Mouse (Mus musculus): ENCODE data around the gene Swt1. TPM values are rescaled to one million over a fixed set of nuclear protein-coding genes. Genes with fewer than 3 reads are reported as not detected.

The Swt1 gene
- polyA plus RNA-seq, 1 experiment from 2014 or later = 23.5 TPM

- 60% methylated on average over 8 of the region's 8 CpGs for WGBS (ENCODE audit: insufficient replicate concordance)
- H3K4me1 ChIP-seq = peaks cover 58% of the 10 kb centered on the region
- no peak overlapping the region for H3K4me2 ChIP-seq
- no peak overlapping the region for H3K4me3 ChIP-seq
- H3K27me3 ChIP-seq (replicated peaks) = no peaks in the 10 kb centered on the region
- H3K27ac ChIP-seq = no peak overlapping the region
- no peaks in the 10 kb centered on the region for H3K9me3 ChIP-seq (replicated peaks)
- no peak for ATAC-seq
- no peak overlapping the region for H3K9ac ChIP-seq
- no peaks in the 10 kb centered on the region for H3K36me3 ChIP-seq
Observed at GRCm38 (mm10) chr1:151341321-151342044, 86.8 kb downstream of the Swt1 start.

DNA sequence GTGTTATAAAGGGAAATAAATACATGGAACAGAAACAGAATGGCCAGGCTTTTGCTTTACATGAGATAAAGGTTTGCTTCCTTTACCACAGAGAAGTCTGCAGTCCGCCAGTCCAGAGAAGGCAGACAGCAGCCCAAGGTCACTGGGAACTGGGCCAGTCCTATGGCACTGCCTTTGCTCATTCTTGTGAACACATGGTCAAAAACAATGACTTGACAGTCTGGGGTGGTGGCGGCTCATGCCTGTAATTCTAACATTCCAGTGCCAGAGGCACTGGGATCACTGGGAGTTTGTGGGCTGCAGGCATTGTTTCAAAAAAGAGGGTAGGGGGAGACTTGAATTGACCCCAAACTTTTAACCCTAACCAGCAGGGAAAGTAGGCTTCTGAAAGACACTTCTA is 89.3 kb downstream of the Swt1 start:
- Histone ChIP-seq H3K4me1 (peaks cover 51% of the 10 kb centered on the region), H3K36me3 (no peaks in the 10 kb centered on the region), H3K27ac (no peak overlapping the region), H3K4me3 (no peak overlapping the region), H3K4me2 (no peak overlapping the region), H3K9me3 (replicated peaks) (no peaks in the 10 kb centered on the region), H3K27me3 (replicated peaks) (no peaks in the 10 kb centered on the region), H3K9ac (no peak overlapping the region)
- no peak for ATAC-seq
- 47% methylated on average over 2 of the region's 2 CpGs for WGBS (ENCODE audit: insufficient replicate concordance)

DNA sequence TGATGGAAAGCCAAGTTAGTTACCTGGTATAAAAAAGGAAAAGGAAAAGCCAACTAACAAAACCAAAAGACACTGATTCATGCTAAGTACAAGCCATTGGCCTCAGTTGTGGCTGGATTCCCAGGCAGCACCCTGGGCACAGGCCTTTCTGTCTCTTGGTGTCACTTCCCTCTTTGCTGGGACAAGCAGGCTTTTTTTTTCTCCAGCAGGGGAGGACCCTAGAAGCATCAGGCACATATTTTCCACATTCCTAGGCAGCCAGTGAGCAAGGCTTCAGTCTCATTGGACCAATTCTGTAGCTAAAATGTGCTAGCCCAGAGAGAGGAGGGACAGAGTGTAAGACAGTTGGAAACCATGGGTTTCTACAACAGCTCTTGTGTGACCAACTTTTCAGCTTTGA is 90.0 kb downstream of the Swt1 start:
- peaks cover 44% of the 10 kb centered on the region for H3K4me1 ChIP-seq
- no peak overlapping the region for H3K9ac ChIP-seq
- no peak overlapping the region for H3K4me2 ChIP-seq
- H3K27me3 ChIP-seq (replicated peaks) = no peaks in the 10 kb centered on the region
- H3K9me3 ChIP-seq (replicated peaks) = no peaks in the 10 kb centered on the region
- H3K27ac ChIP-seq = no peak overlapping the region
- no peak overlapping the region for H3K4me3 ChIP-seq
- no peaks in the 10 kb centered on the region for H3K36me3 ChIP-seq
- no peak for ATAC-seq

GRCm38 (mm10) chr1:151332819-151333218 is 95.4 kb downstream of the Swt1 start:
- no peak for ATAC-seq
- peaks cover 6% of the 10 kb centered on the region for H3K4me1 ChIP-seq

DNA sequence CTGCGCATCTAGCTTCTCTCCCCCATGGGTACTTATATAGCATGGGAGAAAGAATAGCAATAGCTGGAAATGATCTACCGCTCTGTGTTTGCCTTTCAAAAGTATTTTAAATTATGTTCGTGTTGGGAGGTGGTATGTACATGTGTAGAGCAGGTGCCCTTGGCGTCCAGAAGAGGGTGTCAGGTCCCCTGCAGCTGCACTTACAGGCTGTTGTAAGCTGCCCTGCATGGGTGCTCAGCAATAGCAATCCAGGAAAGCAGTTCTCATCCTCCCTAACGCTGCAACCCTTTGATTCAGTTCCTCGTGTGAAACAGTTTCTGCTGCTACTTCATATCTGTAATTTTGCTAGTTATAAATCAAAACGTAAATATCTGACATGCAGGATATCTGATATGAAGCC is 98.7 kb downstream of the Swt1 start:
- WGBS (ENCODE audit: insufficient replicate concordance) = 70% methylated on average over 7 of the region's 7 CpGs

More at GRCm38 (mm10) chr1:151332819-151333218, 95.4 kb downstream of the Swt1 start:
- Histone ChIP-seq H3K36me3 (no peaks in the 10 kb centered on the region), H3K27ac (no peak overlapping the region), H3K9me3 (replicated peaks) (no peaks in the 10 kb centered on the region), H3K4me2 (no peak overlapping the region), H3K9ac (no peak overlapping the region), H3K27me3 (replicated peaks) (no peaks in the 10 kb centered on the region), H3K4me3 (no peak overlapping the region)
- WGBS (ENCODE audit: insufficient replicate concordance) = 80% methylated on average over 3 of the region's 3 CpGs

GRCm38 (mm10) chr1:151328341-151329097 is 99.7 kb downstream of the Swt1 start:
- ATAC-seq = no peak
- Histone ChIP-seq H3K4me3 (no peak overlapping the region), H3K27me3 (replicated peaks) (no peaks in the 10 kb centered on the region), H3K4me1 (peaks cover 7% of the 10 kb centered on the region), H3K9me3 (replicated peaks) (no peaks in the 10 kb centered on the region), H3K36me3 (no peaks in the 10 kb centered on the region), H3K9ac (no peak overlapping the region), H3K4me2 (no peak overlapping the region), H3K27ac (no peak overlapping the region)
- 76% methylated on average over 14 of the region's 14 CpGs for WGBS (ENCODE audit: insufficient replicate concordance)

More for the DNA sequence above, 98.7 kb downstream of the Swt1 start:
- no peak for ATAC-seq
- H3K9me3 ChIP-seq (replicated peaks) = no peaks in the 10 kb centered on the region
- H3K4me2 ChIP-seq = no peak overlapping the region
- peaks cover 7% of the 10 kb centered on the region for H3K4me1 ChIP-seq
- no peak overlapping the region for H3K27ac ChIP-seq
- no peaks in the 10 kb centered on the region for H3K36me3 ChIP-seq
- H3K9ac ChIP-seq = no peak overlapping the region
- H3K4me3 ChIP-seq = no peak overlapping the region
- H3K27me3 ChIP-seq (replicated peaks) = no peaks in the 10 kb centered on the region

- Histone ChIP-seq H3K4me3 (no peak overlapping the region), H3K4me1 (peaks cover 7% of the 10 kb centered on the region), H3K4me2 (no peak overlapping the region), H3K9me3 (replicated peaks) (no peaks in the 10 kb centered on the region), H3K36me3 (no peaks in the 10 kb centered on the region), H3K27me3 (replicated peaks) (no peaks in the 10 kb centered on the region), H3K27ac (no peak overlapping the region), H3K9ac (no peak overlapping the region)
- WGBS (ENCODE audit: insufficient replicate concordance) = 62% methylated on average over 1 of the region's 1 CpGs
- no peak for ATAC-seq
Observed at GRCm38 (mm10) chr1:151325328-151325727, 102.9 kb downstream of the Swt1 start.

GRCm38 (mm10) chr1:151320408-151320807 is 107.8 kb downstream of the Swt1 start:
- 28% methylated on average over 4 of the region's 4 CpGs for WGBS (ENCODE audit: insufficient replicate concordance)
- no peak overlapping the region for H3K9ac ChIP-seq

GRCm38 (mm10) chr1:151319267-151319666 is 109.0 kb downstream of the Swt1 start:
- Histone ChIP-seq H3K4me2 (no peak overlapping the region), H3K27ac (no peak overlapping the region), H3K9ac (no peak overlapping the region), H3K9me3 (replicated peaks) (no peaks in the 10 kb centered on the region), H3K4me3 (no peak overlapping the region), H3K36me3 (no peaks in the 10 kb centered on the region), H3K4me1 (no peaks in the 10 kb centered on the region), H3K27me3 (replicated peaks) (no peaks in the 10 kb centered on the region)
- ATAC-seq = no peak
- WGBS (ENCODE audit: insufficient replicate concordance) = 77% methylated on average over 7 of the region's 7 CpGs

More at GRCm38 (mm10) chr1:151320408-151320807, 107.8 kb downstream of the Swt1 start:
- Histone ChIP-seq H3K4me1 (no peaks in the 10 kb centered on the region), H3K36me3 (no peaks in the 10 kb centered on the region), H3K27me3 (replicated peaks) (no peaks in the 10 kb centered on the region), H3K27ac (no peak overlapping the region), H3K4me2 (no peak overlapping the region), H3K4me3 (no peak overlapping the region), H3K9me3 (replicated peaks) (no peaks in the 10 kb centered on the region)
- ATAC-seq = no peak

Small RNAs within 50 kb of the gene (microRNA-seq; reads per million reads assigned to microRNA genes)
- gene Mir7682 = 1.8 reads per million

Other genes starting within 250 kb of the Swt1 start
- gene Gm47985, start 245.9 kb downstream of the Swt1 start, polyA plus RNA-seq (2016; fragmentation: Nextera tagmentation; extraction: Ambion mirVana) = 3.7 and 4.1 TPM in 2 replicates
- gene Gm8947, start 236.1 kb downstream of the Swt1 start, polyA plus RNA-seq (2016; fragmentation: Nextera tagmentation; extraction: Ambion mirVana) = 1.2 and 1.7 TPM in 2 replicates
- 0.85 and 1.1 TPM in 2 replicates for gene Gm47995, start 230.0 kb downstream of the Swt1 start, polyA plus RNA-seq (2016; fragmentation: Nextera tagmentation; extraction: Ambion mirVana)
- 1.3 and 1.6 TPM in 2 replicates for gene 3110040M04Rik, start 224.3 kb downstream of the Swt1 start, polyA plus RNA-seq (2016; fragmentation: Nextera tagmentation; extraction: Ambion mirVana)
- 0.35 and 0.83 TPM in 2 replicates for gene Gm47996, start 218.3 kb downstream of the Swt1 start, polyA plus RNA-seq (2016; fragmentation: Nextera tagmentation; extraction: Ambion mirVana)
- 140 and 141 TPM in 2 replicates for gene Ivns1abp, start 84.0 kb downstream of the Swt1 start, polyA plus RNA-seq (2016; fragmentation: Nextera tagmentation; extraction: Ambion mirVana)
- gene Trmt1l, start 87 bp upstream of the Swt1 start, polyA plus RNA-seq (2016; fragmentation: Nextera tagmentation; extraction: Ambion mirVana) = 29.7 and 31.6 TPM in 2 replicates
- gene Rnf2, start 72.5 kb upstream of the Swt1 start, polyA plus RNA-seq (2016; fragmentation: Nextera tagmentation; extraction: Ambion mirVana) = 35.2 and 35.4 TPM in 2 replicates
- 1.9 and 2.2 TPM in 2 replicates for gene Fam129a, start 142.7 kb upstream of the Swt1 start, polyA plus RNA-seq (2016; fragmentation: Nextera tagmentation; extraction: Ambion mirVana)